Mouse (Mus musculus) urinary bladder, postnatal 10 days (tissue): ENCODE results near the gene Ndufc1.
"Not testable (repeated sequence)": the region's sequence is repeated elsewhere in the genome, so short reads cannot be mapped to it uniquely, and the experiment has no call there.

Experiments
- DNase-seq: peaks from one replicate; pipeline ENCODE4 v3.0.0; 2022; ENCODE audit warnings: low spot score

Gene Ndufc1

DNA sequence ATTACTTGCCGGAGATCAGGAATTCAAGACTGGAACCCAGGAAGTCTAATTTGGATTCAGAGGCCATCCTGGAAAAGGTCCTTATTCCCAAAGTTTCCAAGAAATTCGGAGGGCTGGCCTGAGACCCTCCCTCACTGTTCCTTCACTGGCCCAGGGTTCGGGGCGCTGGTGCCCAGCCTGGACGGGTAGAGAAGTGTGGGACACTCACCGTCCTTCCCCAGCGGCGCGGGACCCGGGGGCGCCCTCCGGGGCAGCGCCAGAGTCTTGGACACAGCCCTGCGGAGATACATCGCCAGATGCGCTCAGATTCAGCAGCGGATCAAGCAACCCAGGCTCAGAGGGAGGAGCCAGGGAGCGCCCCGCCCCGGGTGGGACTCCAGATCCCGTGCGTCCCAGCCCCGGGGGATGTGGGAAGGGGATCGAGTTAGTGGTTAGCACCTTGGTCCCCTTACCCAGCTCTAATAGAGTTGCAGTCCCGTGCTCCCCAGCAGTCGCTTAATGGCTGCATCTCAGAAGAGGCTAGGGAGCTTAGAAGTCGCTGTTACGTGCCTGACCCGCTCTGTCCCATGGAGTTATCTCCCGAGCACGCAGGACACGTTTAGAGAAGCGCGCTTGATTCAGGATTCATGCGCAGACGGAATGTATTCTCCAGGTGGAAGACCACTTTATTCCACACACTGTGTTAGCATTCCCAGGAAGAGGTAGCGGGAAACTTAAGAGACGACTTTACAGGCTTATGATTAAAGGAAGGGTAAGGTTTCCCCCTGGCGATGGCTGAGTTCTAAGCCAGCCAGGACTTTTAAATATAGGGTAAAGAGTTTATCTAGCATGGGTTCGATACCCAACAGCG is 12.3 kb downstream of the Ndufc1 start, which contains the start of gene Mgarp:
Gene Mgarp, minus strand, starts transcription at position 520 of the 850 bp plus-strand sequence.
- DNase-seq: no peak

DNA sequence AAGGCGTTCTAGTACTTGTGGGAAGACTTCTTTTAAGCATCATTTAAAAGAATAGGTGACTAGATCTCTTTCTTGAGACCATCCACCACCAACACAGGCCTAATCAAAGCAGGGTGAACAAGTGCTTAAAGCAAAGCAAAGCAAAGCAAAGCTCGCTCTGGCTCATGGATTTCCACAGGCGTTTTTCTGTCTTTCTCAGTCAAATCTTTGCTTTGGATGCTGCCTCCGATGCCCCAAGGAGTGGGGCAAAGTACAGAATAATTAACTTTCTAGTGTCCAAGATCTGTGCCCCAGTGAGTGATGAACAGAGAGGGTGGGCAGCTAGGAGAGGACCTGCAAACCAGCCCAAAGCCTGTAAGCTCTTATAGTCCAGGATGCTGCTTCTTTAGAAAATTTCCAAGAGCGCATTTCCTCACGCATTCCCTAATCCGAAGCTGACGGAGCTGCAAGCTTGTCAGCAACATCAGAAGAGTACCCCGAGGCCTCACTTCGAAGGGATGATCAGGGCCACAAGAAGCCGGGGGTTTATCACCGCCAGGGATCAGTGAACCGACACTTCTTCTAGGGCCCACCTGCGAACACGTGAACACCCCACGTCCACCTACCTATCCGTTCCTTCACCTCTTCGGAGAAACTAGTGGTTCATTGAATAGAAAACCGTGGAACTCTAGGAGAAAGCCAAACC is 13.2 kb downstream of the Ndufc1 start:
- DNase-seq: no peak

DNA sequence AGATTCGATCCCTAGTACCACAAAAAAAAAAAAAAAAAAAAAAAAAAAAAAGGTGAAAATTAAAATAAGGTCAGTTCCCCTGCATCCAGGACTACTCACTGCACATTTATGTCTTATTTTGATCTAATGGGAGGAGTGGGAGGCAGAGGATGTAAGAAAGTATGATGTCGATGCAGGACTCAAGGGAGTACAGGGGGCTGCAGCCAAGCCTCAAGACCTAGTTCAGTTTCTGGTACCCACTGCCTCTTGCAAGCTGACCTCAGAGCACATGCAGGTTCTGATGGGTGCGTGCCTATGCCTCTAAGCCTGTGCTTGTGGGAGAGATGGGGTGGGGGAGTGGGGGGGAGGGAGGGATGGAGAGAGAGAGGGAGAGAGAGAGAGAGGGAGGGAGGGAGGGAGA is 13.9 kb downstream of the Ndufc1 start:
- no peak for DNase-seq

- DNase-seq: no peak
These were observed 15.1 kb downstream of the Ndufc1 start for GRCm38 (mm10) chr3:51393651-51394050.

GRCm38 (mm10) chr3:51393018-51393417 is 15.8 kb downstream of the Ndufc1 start:
- not testable (repeated sequence) for DNase-seq

GRCm38 (mm10) chr3:51391591-51391990 is 17.2 kb downstream of the Ndufc1 start:
- DNase-seq: no peak

GRCm38 (mm10) chr3:51391095-51391494 is 17.7 kb downstream of the Ndufc1 start:
- no peak for DNase-seq

- DNase-seq: no peak
These were observed 19.9 kb downstream of the Ndufc1 start for GRCm38 (mm10) chr3:51388904-51389303.

DNA sequence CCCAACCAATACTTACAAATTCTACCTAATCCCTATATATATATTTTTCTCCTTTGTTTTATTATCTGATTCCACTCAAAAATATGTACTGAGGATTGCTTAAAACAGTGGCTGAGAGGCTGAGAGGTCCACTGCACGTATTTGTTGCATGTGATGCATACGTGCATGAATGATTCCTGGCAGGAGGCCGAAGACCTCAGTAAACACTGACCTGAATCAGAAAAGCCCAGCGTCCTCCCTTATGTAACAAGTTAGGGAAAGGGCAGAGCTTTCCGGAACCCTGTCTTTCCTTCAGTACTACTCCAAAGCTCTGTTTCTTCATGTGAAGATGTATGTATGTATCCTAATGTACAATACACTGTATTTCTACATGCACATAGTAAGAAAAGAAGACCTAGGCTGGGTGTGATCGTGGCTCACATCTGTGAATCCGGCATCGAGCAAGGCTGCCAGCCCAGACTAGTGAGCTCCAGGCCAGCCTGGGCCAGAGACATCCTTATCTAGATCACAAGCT is 20.9 kb downstream of the Ndufc1 start:
- no peak for DNase-seq

DNA sequence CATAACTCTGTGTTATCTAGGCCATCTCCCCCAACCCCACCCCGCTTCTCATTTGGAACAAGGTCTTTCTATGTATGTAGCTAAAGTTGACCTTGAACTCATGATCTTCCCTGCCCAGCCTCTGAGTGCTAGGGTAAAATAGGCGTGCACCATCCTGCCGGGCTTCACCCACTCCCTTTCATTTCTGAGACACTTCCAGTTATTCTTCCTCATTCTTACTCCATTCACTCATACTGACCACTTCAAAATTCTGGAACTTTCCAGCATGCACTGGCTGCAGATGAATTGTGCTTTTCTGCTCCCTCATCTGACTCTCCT is 21.7 kb downstream of the Ndufc1 start:
- DNase-seq: no peak

- no peak for DNase-seq
These were observed 22.2 kb downstream of the Ndufc1 start for GRCm38 (mm10) chr3:51386441-51387133.

- DNase-seq: no peak
These were observed 25.4 kb downstream of the Ndufc1 start for GRCm38 (mm10) chr3:51383409-51383808.

DNA sequence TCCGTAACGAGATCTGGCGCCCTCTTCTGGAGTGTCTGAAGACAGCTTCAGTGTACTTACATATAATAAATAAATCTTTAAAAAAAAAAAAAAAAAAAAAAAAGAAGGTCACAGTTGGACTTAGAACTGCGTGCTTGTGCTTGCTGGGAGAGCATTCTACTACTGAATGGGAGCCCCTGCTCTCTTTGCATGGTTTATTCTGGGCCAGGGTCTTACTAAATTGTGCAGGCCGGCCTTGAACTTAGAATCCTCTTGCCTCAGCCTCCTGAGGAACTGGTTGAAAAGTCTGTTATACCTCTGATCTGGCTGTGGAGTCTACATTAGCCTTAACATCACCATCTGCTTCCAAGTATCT is 28.2 kb downstream of the Ndufc1 start:
- DNase-seq: no peak

DNA sequence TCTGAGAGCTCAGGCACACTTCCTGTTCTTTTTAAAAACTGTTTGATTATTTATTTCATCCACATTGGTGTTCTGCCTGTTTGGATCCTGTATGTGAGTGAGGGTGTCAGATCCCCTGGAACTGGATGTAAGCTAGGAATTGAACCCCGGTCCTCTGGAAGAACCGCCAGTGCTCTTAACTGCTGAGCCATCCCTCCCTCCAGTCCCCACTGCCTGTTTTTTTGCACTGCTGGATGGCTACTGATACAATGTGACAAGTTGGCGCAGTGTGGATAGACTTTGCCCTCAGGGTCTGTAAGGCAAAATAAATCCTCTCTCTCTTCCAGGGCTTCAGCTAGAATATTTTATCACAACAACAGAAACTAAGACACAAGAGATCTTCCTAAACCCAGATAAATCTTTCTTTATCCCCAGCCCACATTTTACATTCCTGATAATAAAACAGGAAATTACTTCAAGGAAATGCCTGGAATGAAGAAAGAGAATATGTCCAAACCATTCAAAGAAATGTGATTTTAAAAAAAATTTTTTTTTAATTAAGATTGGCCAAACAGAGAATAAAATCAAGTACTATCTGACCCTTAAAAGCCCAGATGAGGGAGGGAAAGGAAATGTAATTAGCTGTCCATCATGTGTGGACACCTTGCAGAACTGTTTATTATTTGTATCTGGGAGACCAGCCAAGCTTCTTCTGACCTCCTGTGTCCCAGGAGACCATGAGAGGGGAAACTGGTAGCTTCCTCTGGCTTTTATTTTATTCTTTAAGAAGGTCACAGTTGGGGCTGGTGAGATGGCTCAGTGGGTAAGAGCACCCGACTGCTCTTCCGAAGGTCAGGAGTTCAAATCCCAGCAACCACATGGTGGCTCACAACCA is 28.8 kb downstream of the Ndufc1 start:
- DNase-seq: no peak

DNA sequence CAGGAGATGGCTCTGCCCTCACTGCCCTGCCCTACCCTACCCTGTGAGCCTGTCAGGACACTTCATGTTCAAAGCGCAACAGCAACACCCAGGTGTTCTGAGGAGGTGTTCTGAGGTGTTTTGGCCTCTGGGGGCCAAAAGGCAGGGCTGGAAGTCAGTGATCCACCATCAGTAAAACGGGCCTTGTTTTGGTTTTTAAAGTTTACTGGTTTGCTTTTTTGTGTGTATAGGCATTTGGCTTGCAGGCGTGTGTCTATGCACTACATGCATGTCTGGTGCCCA is 30.2 kb downstream of the Ndufc1 start:
- DNase-seq: no peak

DNA sequence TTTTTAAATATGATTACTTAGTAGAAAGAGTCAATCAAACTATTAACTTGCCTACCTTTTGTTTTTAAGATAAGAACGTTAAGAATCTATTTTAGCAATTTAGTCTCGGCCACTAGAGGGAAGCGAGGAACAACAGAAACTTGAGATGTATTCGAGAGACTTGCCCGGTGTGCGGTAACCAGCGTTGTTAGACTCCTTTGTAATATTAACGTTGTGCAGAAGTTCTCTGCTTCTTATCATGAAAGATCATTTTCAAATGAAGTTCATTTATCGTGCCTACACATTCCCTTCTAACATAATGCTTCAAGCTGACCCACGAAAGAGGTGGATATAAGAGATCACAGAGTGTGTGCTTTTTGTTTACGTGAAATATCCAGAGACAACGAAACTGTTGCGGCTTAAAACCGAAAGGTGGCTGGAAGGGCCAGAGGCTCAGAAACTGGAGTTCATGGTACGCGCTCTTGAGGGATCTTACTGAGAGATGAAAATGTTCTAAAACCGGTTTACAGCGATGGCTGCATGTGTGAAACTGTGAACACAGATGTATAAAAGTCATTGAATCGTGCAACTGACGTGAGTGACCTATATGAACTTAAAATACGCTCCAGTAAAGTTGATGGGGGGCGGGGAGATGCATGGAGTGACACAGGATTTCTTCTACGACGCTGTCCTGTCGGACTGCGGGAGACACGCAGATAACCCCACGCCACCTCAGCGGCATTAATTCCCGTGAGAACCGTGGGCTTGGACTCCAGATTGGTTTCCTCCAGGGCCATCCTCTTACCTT is 30.7 kb downstream of the Ndufc1 start:
- no peak for DNase-seq

- DNase-seq: no peak
These were observed 33.2 kb downstream of the Ndufc1 start for GRCm38 (mm10) chr3:51375307-51376265.

- no peak for DNase-seq
These were observed 35.2 kb downstream of the Ndufc1 start for GRCm38 (mm10) chr3:51373544-51373943.

- no peak for DNase-seq
These were observed 35.9 kb downstream of the Ndufc1 start for GRCm38 (mm10) chr3:51372883-51373282.

GRCm38 (mm10) chr3:51371826-51372225 is 37.0 kb downstream of the Ndufc1 start:
- DNase-seq: no peak
